Mouse (Mus musculus) lung, postnatal 0 days (tissue): ENCODE measurements at regions not wholly inside any gene's neighbourhood (a gene's known extent, or its start where the extent isn't known, plus 50 kb on each side); places are given as distances from the start of the nearest gene placed in this dataset.

ENCODE experiments used
- CTCF ChIP-seq: IDR thresholded peaks from 2 replicates; pipeline ENCODE4 v1.5.1; 2016; ENCODE audit warnings: antibody characterized with exemption, mild to moderate bottlenecking
- EP300 ChIP-seq: IDR thresholded peaks from 2 replicates; pipeline ENCODE4 v1.6.1; 2016; ENCODE audit warnings: antibody characterized with exemption, mild to moderate bottlenecking, control low read depth

- TF ChIP-seq CTCF (no peak), EP300 (no peak)
Measured at GRCm38 (mm10) chr2:34078875-34079262, 191.1 kb upstream of the Mvb12b start.
